Mouse (Mus musculus) embryonic facial prominence, embryonic 12.5 days (tissue): ENCODE data around the gene Krt17. TPM values are rescaled to one million over a fixed set of nuclear protein-coding genes. Genes with fewer than 3 reads are reported as not detected.
A peak's percentile ranks its signal among the peaks of the same experiment; 100 is the strongest.
"Not testable (repeated sequence)": the region's sequence is repeated elsewhere in the genome, so short reads cannot be mapped to it uniquely, and the experiment has no call there.

Experiments
- ATAC-seq: fragments of 200-750 bp; cut with Nextera tagmentation; 2 replicates; pipeline ENCODE4 v1.8.0; 2017; ENCODE audit not compliant: insufficient number of reproducible peaks, insufficient read depth, low FRiP score, low TSS enrichment
- H3K27ac ChIP-seq: fragments of 300-500 bp; sonication (generic); 2 replicates; pipeline ENCODE4 v1.5.1; 2016; ENCODE audit warnings: mild to moderate bottlenecking
- H3K27me3 ChIP-seq: fragments of 300-500 bp; sonication (generic); 2 replicates; pipeline ENCODE4 v1.6.1; 2016; ENCODE audit warnings: mild to moderate bottlenecking, moderate library complexity
- H3K36me3 ChIP-seq: fragments of 300-500 bp; sonication (generic); 2 replicates; pipeline ENCODE4 v1.6.1; 2016; ENCODE audit warnings: mild to moderate bottlenecking
- H3K4me1 ChIP-seq: fragments of 300-500 bp; sonication (generic); 2 replicates; pipeline ENCODE4 v1.6.1; 2016
- H3K4me2 ChIP-seq: fragments of 300-500 bp; sonication (generic); replicated peaks from 2 replicates; pipeline ENCODE4 v1.6.1; 2016; ENCODE audit warnings: mild to moderate bottlenecking, moderate library complexity
- H3K4me3 ChIP-seq: fragments of 300-500 bp; sonication (generic); 2 replicates; pipeline ENCODE4 v1.5.1; 2016; ENCODE audit warnings: mild to moderate bottlenecking
- H3K9ac ChIP-seq: fragments of 300-500 bp; sonication (generic); 2 replicates; pipeline ENCODE4 v1.6.1; 2016; ENCODE audit warnings: mild to moderate bottlenecking, moderate library complexity
- H3K9me3 ChIP-seq: fragments of 300-500 bp; sonication (generic); 2 replicates; pipeline ENCODE4 v1.6.1; 2016; ENCODE audit warnings: mild to moderate bottlenecking, moderate library complexity
- WGBS: fragments of 180-500 bp; shearing (Covaris S2); methylation state at CpG from one replicate; pipeline ENCODE4 v1.1.7; 2016; 5-methylcytosine and 5-hydroxymethylcytosine counted together
- polyA plus RNA-seq: library from polyadenylated mRNA; unstranded; fragments of >200 nt; fragmentation: Nextera tagmentation; extraction: Ambion mirVana; gene quantifications from 2 replicates; pipeline ENCODE4 v1.2.1, GENCODE M21; 2016

The Krt17 gene
- 8.1 and 12.4 TPM in 2 replicates for polyA plus RNA-seq

- no peaks in the 10 kb centered on the region for H3K9me3 ChIP-seq
- H3K4me1 ChIP-seq: no peaks in the 10 kb centered on the region
- H3K9ac ChIP-seq: no peak within 1 kb of the TSS
- no peaks in the 10 kb centered on the region for H3K27me3 ChIP-seq
- H3K36me3 ChIP-seq: no peaks in the 10 kb centered on the region
- no peak within 1 kb of the TSS for H3K27ac ChIP-seq
- no peak for ATAC-seq
- WGBS: 80% methylated on average over 21 of the region's 21 CpGs
- no peak within 1 kb of the TSS for H3K4me2 ChIP-seq
- no peak within 1 kb of the TSS for H3K4me3 ChIP-seq
Observed at GRCm38 (mm10) chr11:100260514-100261234, at the start of gene Krt17. Krt17 (minus strand) TSS chr11:100261029.

GRCm38 (mm10) chr11:100308672-100309071 lies 47.8 kb upstream of the Krt17 start:
- H3K27ac ChIP-seq, H3K27me3 ChIP-seq, H3K36me3 ChIP-seq, H3K4me2 ChIP-seq, H3K9ac ChIP-seq, H3K4me1 ChIP-seq, H3K9me3 ChIP-seq, H3K4me3 ChIP-seq, ATAC-seq: not testable (repeated sequence)
- WGBS: 94% methylated on average over 6 of the region's 6 CpGs

- Histone ChIP-seq H3K9ac (no peak overlapping the region), H3K36me3 (no peaks in the 10 kb centered on the region), H3K9me3 (no peaks in the 10 kb centered on the region), H3K27ac (no peak overlapping the region), H3K4me2 (no peak overlapping the region), H3K4me1 (no peaks in the 10 kb centered on the region), H3K4me3 (no peak overlapping the region), H3K27me3 (no peaks in the 10 kb centered on the region)
- WGBS: 95% methylated on average over 5 of the region's 5 CpGs
- ATAC-seq: no peak
Observed at GRCm38 (mm10) chr11:100307900-100308299, 47.1 kb upstream of the Krt17 start.

- Histone ChIP-seq H3K36me3 (no peaks in the 10 kb centered on the region), H3K4me2 (no peak overlapping the region), H3K9me3 (no peaks in the 10 kb centered on the region), H3K9ac (no peak overlapping the region), H3K27me3 (no peaks in the 10 kb centered on the region), H3K4me1 (no peaks in the 10 kb centered on the region), H3K27ac (no peak overlapping the region), H3K4me3 (no peak overlapping the region)
- 86% methylated on average over 5 of the region's 5 CpGs for WGBS
- no peak for ATAC-seq
Observed at GRCm38 (mm10) chr11:100301292-100301691, 40.5 kb upstream of the Krt17 start.

GRCm38 (mm10) chr11:100300293-100300692 lies 39.5 kb upstream of the Krt17 start:
- H3K4me3 ChIP-seq: no peak overlapping the region
- no peaks in the 10 kb centered on the region for H3K27me3 ChIP-seq
- no peak overlapping the region for H3K27ac ChIP-seq
- H3K36me3 ChIP-seq: no peaks in the 10 kb centered on the region
- 11% methylated on average over 5 of the region's 5 CpGs for WGBS
- no peaks in the 10 kb centered on the region for H3K4me1 ChIP-seq
- H3K4me2 ChIP-seq: no peak overlapping the region
- H3K9ac ChIP-seq: no peak overlapping the region
- H3K9me3 ChIP-seq: no peaks in the 10 kb centered on the region
- ATAC-seq: no peak

- Histone ChIP-seq H3K4me1 (no peaks in the 10 kb centered on the region), H3K27ac (no peak overlapping the region), H3K4me2 (peak overlapping the region; percentile 38), H3K4me3 (no peak overlapping the region), H3K9ac (no peak overlapping the region), H3K27me3 (no peaks in the 10 kb centered on the region), H3K36me3 (no peaks in the 10 kb centered on the region), H3K9me3 (no peaks in the 10 kb centered on the region)
- WGBS: 21% methylated on average over 18 of the region's 18 CpGs
- ATAC-seq: peak; percentile 58; the same call in 1 of the 2 replicates
Observed at GRCm38 (mm10) chr11:100298274-100299036, 37.6 kb upstream of the Krt17 start.

- Histone ChIP-seq H3K27me3 (no peaks in the 10 kb centered on the region), H3K36me3 (no peaks in the 10 kb centered on the region), H3K4me1 (no peaks in the 10 kb centered on the region), H3K27ac (no peak overlapping the region), H3K4me2 (peak overlapping the region; percentile 38), H3K9me3 (no peaks in the 10 kb centered on the region), H3K4me3 (no peak overlapping the region), H3K9ac (no peak overlapping the region)
- no peak for ATAC-seq
- WGBS: 43% methylated on average over 5 of the region's 5 CpGs
Observed at GRCm38 (mm10) chr11:100297801-100298200, 37.0 kb upstream of the Krt17 start.

- H3K9ac ChIP-seq: no peak overlapping the region
- H3K4me1 ChIP-seq: peaks cover 2% of the 10 kb centered on the region; the same call in 1 of the 2 replicates
- no peak overlapping the region for H3K27ac ChIP-seq
- H3K36me3 ChIP-seq: no peaks in the 10 kb centered on the region
- H3K27me3 ChIP-seq: no peaks in the 10 kb centered on the region
- H3K4me2 ChIP-seq: no peak overlapping the region
- H3K4me3 ChIP-seq: no peak overlapping the region
- ATAC-seq: no peak
- H3K9me3 ChIP-seq: no peaks in the 10 kb centered on the region
- WGBS: 3% methylated on average over 10 of the region's 10 CpGs
Observed at GRCm38 (mm10) chr11:100295308-100295707, 34.5 kb upstream of the Krt17 start.

- Histone ChIP-seq H3K4me3 (no peak overlapping the region), H3K27me3 (0 out of 2 replicates have a peak, but pooled peaks cover 3% of the 10 kb centered on the region), H3K27ac (no peak overlapping the region), H3K4me1 (peaks cover 6% of the 10 kb centered on the region; the same call in 1 of the 2 replicates), H3K36me3 (no peaks in the 10 kb centered on the region), H3K9ac (no peak overlapping the region), H3K9me3 (no peaks in the 10 kb centered on the region), H3K4me2 (no peak overlapping the region)
- ATAC-seq: no peak
- WGBS: 63% methylated on average over 6 of the region's 6 CpGs
Observed at GRCm38 (mm10) chr11:100292884-100293283, 32.1 kb upstream of the Krt17 start.

GRCm38 (mm10) chr11:100290235-100290634 lies 29.4 kb upstream of the Krt17 start:
- H3K36me3 ChIP-seq: no peaks in the 10 kb centered on the region

GRCm38 (mm10) chr11:100288942-100289341 lies 28.1 kb upstream of the Krt17 start:
- ATAC-seq: no peak
- Histone ChIP-seq H3K9ac (no peak overlapping the region), H3K27ac (no peak overlapping the region), H3K27me3 (0 out of 2 replicates have a peak, but pooled peaks cover 3% of the 10 kb centered on the region), H3K4me1 (peaks cover 6% of the 10 kb centered on the region; the same call in 1 of the 2 replicates), H3K4me2 (no peak overlapping the region), H3K36me3 (no peaks in the 10 kb centered on the region), H3K9me3 (no peaks in the 10 kb centered on the region), H3K4me3 (no peak overlapping the region)
- 87% methylated on average over 6 of the region's 6 CpGs for WGBS

More at GRCm38 (mm10) chr11:100290235-100290634, 29.4 kb upstream of the Krt17 start:
- H3K27me3 ChIP-seq: 0 out of 2 replicates have a peak, but pooled peaks cover 3% of the 10 kb centered on the region
- WGBS: 46% methylated on average over 5 of the region's 5 CpGs
- H3K9me3 ChIP-seq: no peaks in the 10 kb centered on the region
- no peak for ATAC-seq
- no peak overlapping the region for H3K4me3 ChIP-seq
- H3K9ac ChIP-seq: no peak overlapping the region
- H3K4me1 ChIP-seq: peaks cover 6% of the 10 kb centered on the region; the same call in 1 of the 2 replicates
- no peak overlapping the region for H3K4me2 ChIP-seq
- 0 out of 2 replicates have a peak overlapping the region, but pooled peaks have one; percentile 25 for H3K27ac ChIP-seq
